9 mouse cellular contexts compared by ENCODE assay signal in the genomic region with DNA sequence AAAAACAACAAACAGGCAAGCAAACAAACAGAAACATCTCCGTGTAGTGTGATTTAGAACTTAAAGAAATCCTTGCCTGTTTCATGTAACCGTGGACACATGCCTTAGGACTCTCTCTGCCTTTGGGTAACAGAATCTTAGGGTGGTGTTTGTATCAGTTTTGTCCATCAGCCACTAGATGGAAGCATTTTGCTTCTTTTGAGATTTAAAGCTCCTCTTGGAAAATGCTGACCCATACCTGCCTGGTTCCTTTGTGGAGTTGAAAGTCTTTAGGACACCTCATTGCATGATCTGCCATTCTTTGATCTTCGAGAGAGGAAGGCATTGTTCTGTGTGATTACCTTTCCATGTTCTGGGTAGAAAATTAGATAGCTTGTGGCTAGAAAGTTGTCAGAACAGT. TPM values are rescaled to one million over a fixed set of nuclear protein-coding genes. Genes with fewer than 3 reads are reported as not detected.
A peak's percentile ranks its signal among the peaks of the same experiment; 100 is the strongest.
DNase-seq lines count a peak whose midpoint lies in the region; ATAC-seq and TF ChIP-seq lines count a peak whose summit lies in the region.
"Had no signal": no experiment of that assay in that cellular context is flagged by ENCODE, and none has a peak within 500 bp of the region (broad histone marks: within the 10 kb centered on the region; RNA-seq: fewer than 3 reads in every experiment).

No protein-coding gene starts in this region.

- no peak for ATAC-seq in neural tube, embryonic 11.5 days (ENCODE audit: insufficient read depth, low FRiP score, low TSS enrichment)
- ATAC-seq in hindbrain, embryonic 13.5 days (ENCODE audit: low FRiP score), result peak; percentile 61

- H3K4me3 ChIP-seq in gastrocnemius, adult 2 months, result no peak overlapping the region
- H3K4me3 ChIP-seq in neural tube, embryonic 11.5 days (ENCODE audit: low read depth, low read length), result no peak overlapping the region
- H3K4me3 ChIP-seq in hindbrain, embryonic 13.5 days, result no peak overlapping the region
- H3K4me3 ChIP-seq: heart, embryonic 13.5 days had no signal

- H3K9me3 ChIP-seq in neural tube, embryonic 11.5 days (ENCODE audit: control insufficient read depth, low read length), result no peaks in the 10 kb centered on the region
- H3K9me3 ChIP-seq in hindbrain, embryonic 13.5 days, result no peaks in the 10 kb centered on the region
- H3K9me3 ChIP-seq: heart, embryonic 13.5 days had no signal

- no peaks in the 10 kb centered on the region for H3K36me3 ChIP-seq in neural tube, embryonic 11.5 days (ENCODE audit: control insufficient read depth, insufficient read depth, low read length)
- no peaks in the 10 kb centered on the region for H3K36me3 ChIP-seq in hindbrain, embryonic 13.5 days
- H3K36me3 ChIP-seq: heart, embryonic 13.5 days had no signal

- no peak overlapping the region for H3K4me2 ChIP-seq in neural tube, embryonic 11.5 days (ENCODE audit: low read depth)
- no peak overlapping the region for H3K4me2 ChIP-seq in hindbrain, embryonic 13.5 days
- H3K4me2 ChIP-seq: heart, embryonic 13.5 days had no signal

- intact Hi-C loops in gastrocnemius, adult 2 months (cut with DNase I), result loop anchor here (5.0 to 10.0 kb wide), 3 partner anchors 171 to 399 kb away; partner anchors contain the start of gene Scn3a

- TF ChIP-seq CTCF in gastrocnemius, adult 2 months (IDR thresholded peaks at IDR 0.05), result peak; percentile 70

- H3K27ac ChIP-seq in gastrocnemius, adult 2 months, result no peak overlapping the region
- H3K27ac ChIP-seq in neural tube, embryonic 11.5 days (ENCODE audit: low read depth, low read length), result no peak overlapping the region
- H3K27ac ChIP-seq in hindbrain, embryonic 13.5 days, result no peak overlapping the region
- H3K27ac ChIP-seq: heart, embryonic 13.5 days had no signal

- 30% methylated on average over 3 of the region's 3 CpGs for WGBS in neural tube, embryonic 11.5 days
- WGBS in hindbrain, embryonic 13.5 days, result 37% methylated on average over 3 of the region's 3 CpGs

- no peaks in the 10 kb centered on the region for H3K4me1 ChIP-seq in neural tube, embryonic 11.5 days (ENCODE audit: control insufficient read depth, insufficient read depth, low read length)
- H3K4me1 ChIP-seq in hindbrain, embryonic 13.5 days (replicated peaks), result no peaks in the 10 kb centered on the region

- no peak overlapping the region for H3K9ac ChIP-seq in neural tube, embryonic 11.5 days (ENCODE audit: low read length)
- H3K9ac ChIP-seq in hindbrain, embryonic 13.5 days, result no peak overlapping the region
- H3K9ac ChIP-seq: heart, embryonic 13.5 days had no signal

- no peak for DNase-seq in gastrocnemius, adult 2 months
- DNase-seq in gastrocnemius, postnatal 4 days (ENCODE audit: low spot score in 2 of 2), result no peak
- peak; percentile 18 for DNase-seq in neural tube, embryonic 11.5 days (ENCODE audit: low spot score)
- no peak for DNase-seq in neural tube, embryonic 10.5 days (ENCODE audit: extremely low spot score, low spot score)
- DNase-seq in retina, postnatal 1 day, result peak; percentile 60
- no peak for DNase-seq in spleen, adult 12 weeks (ENCODE audit: low spot score)
- DNase-seq in cerebellum, postnatal 36 days, result no peak

- H3K27me3 ChIP-seq in neural tube, embryonic 11.5 days (ENCODE audit: control insufficient read depth, insufficient read depth, low read length), result no peaks in the 10 kb centered on the region
- no peaks in the 10 kb centered on the region for H3K27me3 ChIP-seq in hindbrain, embryonic 13.5 days

RNA-seq across cellular contexts. Expression of gene Slc38a11, which starts 32.3 kb away (rescaled TPM):
- total RNA-seq in gastrocnemius, adult 2 months (2021), result under 1 TPM; 0.61 to 0.89 TPM
- under 1 TPM; 0.41 to 0.86 TPM for total RNA-seq in gastrocnemius, postnatal 4 days (2021)
- polyA plus RNA-seq in neural tube, embryonic 11.5 days (2014; fragmentation: Nextera tagmentation; extraction: Ambion mirVana), result 0.28 TPM in 1 of 2 replicates, not detected in the other
- polyA plus RNA-seq in hindbrain, embryonic 13.5 days (2015; fragmentation: Nextera tagmentation; extraction: Ambion mirVana), result 1.3 and 1.5 TPM in 2 replicates
- polyA plus RNA-seq: heart, embryonic 13.5 days had no signal

Comparison
In these comparisons a context has a peak if more than half of its experiments do, and no peak if none do; other contexts are left out.
1. DNase-seq: peak in neural tube, embryonic 11.5 days (single experiment) and retina, postnatal 1 day (single experiment); none in gastrocnemius, adult 2 months (single experiment), gastrocnemius, postnatal 4 days (0 of 2), neural tube, embryonic 10.5 days (single experiment), spleen, adult 12 weeks (single experiment) and cerebellum, postnatal 36 days (0 of 2).